In genomic region chr4:65580254-65580653, GRCm38 (mm10) we compare ENCODE assay signal across 21 mouse cellular contexts. TPM values are rescaled to one million over a fixed set of nuclear protein-coding genes. Genes with fewer than 3 reads are reported as not detected.
DNase-seq lines count a peak whose midpoint lies in the region; ATAC-seq and TF ChIP-seq lines count a peak whose summit lies in the region.
"Had no signal": no experiment of that assay in that cellular context is flagged by ENCODE, and none has a peak within 500 bp of the region (broad histone marks: within the 10 kb centered on the region; RNA-seq: fewer than 3 reads in every experiment).

No protein-coding gene starts in this region.

- TF ChIP-seq CTCF in forebrain, postnatal 0 days (IDR thresholded peaks at IDR 0.05; ENCODE audit: low read depth): peak; percentile 56
- TF ChIP-seq CTCF in layer of hippocampus, adult 2 months (conservative IDR thresholded peaks at IDR 0.05): peak; percentile 72
- no peak for TF ChIP-seq CTCF in brain, embryonic 14.5 days (IDR thresholded peaks at IDR 0.05; ENCODE audit: borderline replicate concordance, extremely low read depth, insufficient read depth, insufficient read length)

- peak; percentile 53; the same call in 1 of the 2 replicates for ATAC-seq in forebrain, postnatal 0 days
- ATAC-seq in forebrain, embryonic 13.5 days: no peak
- no peak for ATAC-seq in midbrain, embryonic 14.5 days (ENCODE audit: low FRiP score, low TSS enrichment)
- ATAC-seq: forebrain, embryonic 15.5 days had no signal

- no peak overlapping the region for H3K9ac ChIP-seq in forebrain, postnatal 0 days
- no peak overlapping the region for H3K9ac ChIP-seq in forebrain, embryonic 13.5 days
- H3K9ac ChIP-seq in midbrain, embryonic 14.5 days (replicated peaks; ENCODE audit: low read length): no peak overlapping the region
- H3K9ac ChIP-seq: forebrain, embryonic 15.5 days; hindbrain, embryonic 15.5 days; liver, embryonic 14.5 days; neural tube, embryonic 13.5 days had no signal

- no peaks in the 10 kb centered on the region for H3K9me3 ChIP-seq in forebrain, postnatal 0 days (ENCODE audit: low read length)
- H3K9me3 ChIP-seq in forebrain, embryonic 13.5 days (replicated peaks): no peaks in the 10 kb centered on the region
- H3K9me3 ChIP-seq in midbrain, embryonic 14.5 days (ENCODE audit: control insufficient read depth, low read length): no peaks in the 10 kb centered on the region
- no peaks in the 10 kb centered on the region for H3K9me3 ChIP-seq in midbrain, embryonic 10.5 days (replicated peaks)
- H3K9me3 ChIP-seq: forebrain, embryonic 15.5 days; hindbrain, embryonic 15.5 days; neural tube, embryonic 13.5 days had no signal

- no peak overlapping the region for H3K4me2 ChIP-seq in forebrain, postnatal 0 days (ENCODE audit: low read depth)
- no peak overlapping the region for H3K4me2 ChIP-seq in forebrain, embryonic 13.5 days
- H3K4me2 ChIP-seq in midbrain, embryonic 14.5 days (ENCODE audit: low read length): no peak overlapping the region
- H3K4me2 ChIP-seq: forebrain, embryonic 15.5 days; hindbrain, embryonic 15.5 days; neural tube, embryonic 13.5 days had no signal

- H3K27ac ChIP-seq in forebrain, postnatal 0 days (ENCODE audit: low read depth, low read length): no peak overlapping the region
- no peak overlapping the region for H3K27ac ChIP-seq in forebrain, embryonic 13.5 days
- no peak overlapping the region for H3K27ac ChIP-seq in layer of hippocampus, adult 2 months
- no peak overlapping the region for H3K27ac ChIP-seq in midbrain, embryonic 14.5 days (replicated peaks; ENCODE audit: low read depth, low read length)
- H3K27ac ChIP-seq in midbrain, embryonic 10.5 days (replicated peaks): no peak overlapping the region
- H3K27ac ChIP-seq: forebrain, embryonic 15.5 days; hindbrain, embryonic 15.5 days; liver, embryonic 14.5 days; neural tube, embryonic 13.5 days had no signal

- H3K36me3 ChIP-seq in forebrain, postnatal 0 days (ENCODE audit: insufficient read depth): no peaks in the 10 kb centered on the region
- H3K36me3 ChIP-seq in forebrain, embryonic 13.5 days (ENCODE audit: poor library complexity, severe bottlenecking): no peaks in the 10 kb centered on the region
- no peaks in the 10 kb centered on the region for H3K36me3 ChIP-seq in midbrain, embryonic 14.5 days (ENCODE audit: control insufficient read depth, insufficient read depth, low read length)
- no peaks in the 10 kb centered on the region for H3K36me3 ChIP-seq in midbrain, embryonic 10.5 days
- H3K36me3 ChIP-seq: forebrain, embryonic 15.5 days; hindbrain, embryonic 15.5 days; neural tube, embryonic 13.5 days had no signal

- H3K4me3 ChIP-seq in forebrain, postnatal 0 days (ENCODE audit: low read depth, low read length): no peak overlapping the region
- H3K4me3 ChIP-seq in forebrain, embryonic 13.5 days: no peak overlapping the region
- H3K4me3 ChIP-seq in layer of hippocampus, adult 2 months: no peak overlapping the region
- no peak overlapping the region for H3K4me3 ChIP-seq in midbrain, embryonic 14.5 days (replicated peaks; ENCODE audit: low read depth, low read length)
- no peak overlapping the region for H3K4me3 ChIP-seq in midbrain, embryonic 10.5 days
- H3K4me3 ChIP-seq: forebrain, embryonic 15.5 days; hindbrain, embryonic 15.5 days; neural tube, embryonic 13.5 days had no signal

- peak; percentile 51 for DNase-seq in forebrain, postnatal 0 days
- DNase-seq in layer of hippocampus, adult 2 months (ENCODE audit: low spot score in 2 of 2): no peak
- DNase-seq in layer of hippocampus, postnatal 10 days (ENCODE audit: low spot score in 2 of 2): no peak
- peak; percentile 52 for DNase-seq in midbrain, embryonic 14.5 days
- DNase-seq in midbrain, embryonic 10.5 days (ENCODE audit: low spot score): no peak
- peak; percentile 29 for DNase-seq in brain, embryonic 14.5 days (ENCODE audit: low read depth)
- DNase-seq in cerebellum, adult 18-20 months: no peak
- DNase-seq: adrenal gland, adult 8-10 months; cerebellum, adult 11 months; cerebellum, postnatal 36 days; heart, postnatal 36 days; kidney, adult 11 months; kidney, postnatal 10 days; lung, postnatal 10 days; right cerebral cortex, adult 18-20 months; thymus, postnatal 14 days had no signal

- H3K4me1 ChIP-seq in forebrain, postnatal 0 days (ENCODE audit: insufficient read depth): no peaks in the 10 kb centered on the region
- H3K4me1 ChIP-seq in forebrain, embryonic 13.5 days: no peaks in the 10 kb centered on the region
- H3K4me1 ChIP-seq in midbrain, embryonic 14.5 days (ENCODE audit: control insufficient read depth, insufficient read depth, low read length): no peaks in the 10 kb centered on the region
- peaks cover 5% of the 10 kb centered on the region; the same call in 1 of the 2 replicates for H3K4me1 ChIP-seq in midbrain, embryonic 10.5 days
- H3K4me1 ChIP-seq: forebrain, embryonic 15.5 days; hindbrain, embryonic 15.5 days; neural tube, embryonic 13.5 days had no signal

- H3K27me3 ChIP-seq in forebrain, postnatal 0 days (ENCODE audit: insufficient read depth, low read length): no peaks in the 10 kb centered on the region
- H3K27me3 ChIP-seq in forebrain, embryonic 13.5 days: no peaks in the 10 kb centered on the region
- no peaks in the 10 kb centered on the region for H3K27me3 ChIP-seq in midbrain, embryonic 14.5 days (ENCODE audit: control insufficient read depth, insufficient read depth, low read length)
- no peaks in the 10 kb centered on the region for H3K27me3 ChIP-seq in midbrain, embryonic 10.5 days (ENCODE audit: low read depth, poor library complexity, severe bottlenecking)
- H3K27me3 ChIP-seq: forebrain, embryonic 15.5 days; hindbrain, embryonic 15.5 days; neural tube, embryonic 13.5 days had no signal

- WGBS in forebrain, postnatal 0 days: 42% methylated on average over 1 of the region's 1 CpGs
- 77% methylated on average over 1 of the region's 1 CpGs for WGBS in forebrain, embryonic 13.5 days
- 75% methylated on average over 1 of the region's 1 CpGs for WGBS in midbrain, embryonic 14.5 days
- WGBS in midbrain, embryonic 10.5 days: 85% methylated on average over 1 of the region's 1 CpGs

- no peak for TF ChIP-seq POLR2A in brain, embryonic 14.5 days (IDR thresholded peaks at IDR 0.05; ENCODE audit: borderline replicate concordance, extremely low read depth, insufficient read depth, insufficient read length, poor library complexity, severe bottlenecking)

RNA-seq across cellular contexts. Expression of gene Trim32, which starts 24.5 kb away (rescaled TPM):
- 156 and 187 TPM in 2 replicates for total RNA-seq in forebrain, postnatal 0 days (2014; rRNA removed)
- 154 and 164 TPM in 2 replicates for polyA plus RNA-seq in forebrain, postnatal 0 days (2015; fragmentation: Nextera tagmentation; extraction: Ambion mirVana)
- polyA plus RNA-seq in forebrain, embryonic 13.5 days (2015; fragmentation: Nextera tagmentation; extraction: Ambion mirVana): 86.4 and 98.5 TPM in 2 replicates
- 100 to 1,000 TPM; 209 to 227 TPM for total RNA-seq in layer of hippocampus, adult 2 months (2021)
- 100 to 1,000 TPM; 172 to 183 TPM for total RNA-seq in layer of hippocampus, postnatal 10 days (2021)
- polyA plus RNA-seq in midbrain, embryonic 14.5 days (2014; fragmentation: Nextera tagmentation; extraction: Ambion mirVana): 159 and 186 TPM in 2 replicates
- polyA plus RNA-seq in midbrain, embryonic 10.5 days (2016; fragmentation: Nextera tagmentation; extraction: Ambion mirVana): 66.5 and 71.5 TPM in 2 replicates
- 114 and 134 TPM in 2 replicates for polyA plus RNA-seq in brain, embryonic 14.5 days (2012; rRNA removed)

Comparison
In these comparisons a context has a peak if more than half of its experiments do, and no peak if none do; other contexts are left out.
1. DNase-seq: peak in forebrain, postnatal 0 days (single experiment), midbrain, embryonic 14.5 days (single experiment) and brain, embryonic 14.5 days (single experiment); none in layer of hippocampus, adult 2 months (0 of 2), layer of hippocampus, postnatal 10 days (0 of 2), midbrain, embryonic 10.5 days (single experiment) and cerebellum, adult 18-20 months (0 of 2).